Mouse (Mus musculus) MN1 (cell line): ENCODE measurements around the gene Pard3.
A peak's percentile ranks its signal among the peaks of the same experiment; 100 is the strongest.

Source experiments
- DNase-seq: peaks from one replicate; pipeline ENCODE4 v3.0.0-alpha.2; 2016; ENCODE audit warnings: low spot score

Pard3 gene

GRCm38 (mm10) chr8:127182065-127182464 lies 118.4 kb downstream of the Pard3 start:
- no peak for DNase-seq

GRCm38 (mm10) chr8:127183533-127183932 lies 119.8 kb downstream of the Pard3 start:
- DNase-seq: no peak

DNA sequence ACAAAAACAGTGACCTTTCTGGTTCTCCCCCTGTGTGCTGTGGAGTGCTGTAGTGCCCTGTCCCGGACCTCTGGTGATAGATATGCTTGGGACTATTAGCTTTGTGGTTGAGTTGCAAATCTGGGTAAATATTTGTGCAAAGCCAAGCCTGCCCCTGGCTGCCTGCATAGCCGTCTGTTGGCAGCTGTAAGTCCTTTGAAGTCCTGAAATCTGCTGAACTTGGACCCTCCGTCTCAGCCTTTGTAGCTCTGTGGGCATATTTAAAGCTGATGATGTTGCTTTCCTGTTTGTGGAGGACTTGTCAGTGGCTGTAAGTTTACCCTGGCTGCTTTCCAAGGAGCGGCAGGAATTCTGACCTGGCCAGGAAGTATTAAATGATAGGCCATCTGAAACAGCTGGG lies 120.3 kb downstream of the Pard3 start:
- no peak for DNase-seq

- DNase-seq: no peak
Measured at GRCm38 (mm10) chr8:127185897-127186296, 122.2 kb downstream of the Pard3 start.

DNA sequence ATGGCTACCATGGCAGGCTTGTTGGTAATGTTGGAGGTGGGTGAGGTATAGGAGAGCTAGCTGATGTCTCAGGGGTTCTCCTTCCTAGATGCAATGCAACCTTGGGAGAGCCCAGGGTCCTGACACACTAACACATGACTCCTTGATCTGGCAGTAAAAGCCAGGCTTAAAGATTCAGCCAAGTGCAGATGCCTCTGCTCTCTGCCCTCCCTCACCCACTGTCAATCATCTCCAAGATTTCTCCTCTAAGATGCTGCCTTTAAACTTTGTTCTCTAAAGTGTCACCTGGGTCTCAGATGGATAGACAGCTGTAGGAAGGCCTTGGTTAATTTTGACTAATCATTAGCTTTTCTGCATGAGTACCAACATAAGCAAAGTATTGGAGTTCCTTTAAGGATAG lies 125.0 kb downstream of the Pard3 start:
- no peak for DNase-seq

GRCm38 (mm10) chr8:127190350-127190749 lies 126.7 kb downstream of the Pard3 start:
- peak; percentile 77 for DNase-seq

GRCm38 (mm10) chr8:127191387-127191786 lies 127.7 kb downstream of the Pard3 start:
- DNase-seq: peak; percentile 69

GRCm38 (mm10) chr8:127191824-127192223 lies 128.1 kb downstream of the Pard3 start:
- DNase-seq: no peak

- no peak for DNase-seq
Measured at GRCm38 (mm10) chr8:127192331-127192730, 128.6 kb downstream of the Pard3 start.

- DNase-seq: no peak
Measured at GRCm38 (mm10) chr8:127193375-127193774, 129.7 kb downstream of the Pard3 start.

DNA sequence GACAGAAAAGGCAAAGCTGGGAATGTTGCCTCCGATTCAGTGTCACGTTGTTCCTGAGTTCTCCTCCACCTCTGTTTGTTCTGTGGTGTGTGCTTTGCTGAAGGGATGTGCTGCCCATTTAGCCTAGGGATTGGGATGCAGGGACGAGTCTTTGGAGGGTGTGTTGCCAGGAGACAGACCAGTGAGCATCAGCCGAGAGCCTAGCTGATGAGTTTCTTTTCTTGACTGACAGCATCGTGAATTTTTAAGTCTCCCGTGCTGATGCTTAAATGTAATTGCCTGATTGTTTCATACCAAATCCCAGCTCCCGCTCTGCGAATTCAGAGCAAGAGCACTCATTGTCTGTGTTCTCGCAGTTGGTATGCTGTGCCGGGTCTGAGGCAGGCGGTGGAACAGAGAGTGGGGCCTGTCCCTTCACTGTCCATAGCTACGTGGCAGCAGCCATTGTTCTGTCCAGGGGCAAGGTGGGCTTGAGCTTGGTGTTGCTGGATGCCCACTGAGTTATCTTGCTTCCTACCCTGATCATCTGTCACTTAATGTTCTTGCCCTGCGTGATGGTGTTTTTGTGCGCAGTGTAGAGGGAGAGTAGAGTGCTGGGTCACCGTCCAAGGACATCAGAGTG lies 131.2 kb downstream of the Pard3 start:
- DNase-seq: no peak

DNA sequence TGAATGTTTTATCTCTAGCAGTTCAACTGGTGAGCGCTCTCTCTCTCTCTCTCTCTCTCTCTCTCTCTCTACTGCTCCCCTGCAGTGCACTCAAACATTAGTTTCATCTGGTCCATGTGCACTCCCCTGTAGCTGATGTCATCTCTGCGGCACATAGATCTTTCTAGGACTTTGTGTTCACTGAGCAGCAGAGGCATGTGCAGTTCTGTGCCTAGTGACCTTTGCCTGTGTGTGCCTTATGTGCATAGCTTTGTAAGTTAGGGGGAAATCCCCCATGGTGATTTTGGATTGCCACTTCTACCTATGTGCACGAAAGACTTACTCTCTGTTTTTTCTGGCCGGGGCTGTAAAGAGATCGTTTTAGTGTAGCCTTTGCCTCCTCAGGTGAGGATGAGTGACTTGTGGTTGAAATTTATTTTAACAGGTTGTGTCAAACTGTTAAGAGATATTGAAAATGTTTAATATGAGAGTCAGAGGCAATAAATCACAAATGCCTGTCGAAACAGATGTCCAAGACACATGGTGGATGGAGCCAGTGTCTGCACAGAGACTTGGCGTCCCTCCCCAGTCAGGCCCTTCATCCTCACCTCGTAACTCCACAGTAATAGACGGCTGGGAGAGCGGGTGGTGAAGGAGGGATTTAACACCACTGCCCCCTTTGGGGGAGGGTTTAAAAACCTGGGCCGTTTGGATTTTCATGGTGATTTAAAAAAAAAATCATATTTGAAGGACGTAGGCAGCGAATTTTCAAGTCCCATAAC lies 133.0 kb downstream of the Pard3 start:
- no peak for DNase-seq

DNA sequence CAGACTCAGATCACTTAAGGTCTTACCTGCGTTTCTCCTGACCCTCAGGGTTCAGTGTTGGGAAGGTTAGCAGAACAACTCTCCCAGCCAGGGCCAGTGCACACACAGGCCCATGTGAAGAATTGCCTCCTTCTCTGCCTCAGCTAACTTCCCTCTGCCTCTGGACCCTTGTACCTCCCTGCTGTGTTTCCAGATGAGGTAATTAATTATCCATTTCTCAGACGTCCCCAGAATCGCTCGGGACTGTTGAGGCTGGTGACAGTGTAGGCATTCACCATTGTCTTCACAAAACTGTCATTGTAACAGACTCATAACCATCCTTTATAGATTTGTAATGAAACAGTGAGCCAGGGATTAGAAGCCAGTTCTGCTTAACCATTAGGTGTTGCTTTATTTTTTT lies 143.8 kb downstream of the Pard3 start:
- no peak for DNase-seq

GRCm38 (mm10) chr8:127210621-127211020 lies 146.9 kb downstream of the Pard3 start:
- DNase-seq: no peak

GRCm38 (mm10) chr8:127214338-127214737 lies 150.6 kb downstream of the Pard3 start:
- DNase-seq: no peak

- DNase-seq: no peak
Measured at GRCm38 (mm10) chr8:127214748-127215433, 151.2 kb downstream of the Pard3 start.

- no peak for DNase-seq
Measured at GRCm38 (mm10) chr8:127220206-127220605, 156.5 kb downstream of the Pard3 start.

DNA sequence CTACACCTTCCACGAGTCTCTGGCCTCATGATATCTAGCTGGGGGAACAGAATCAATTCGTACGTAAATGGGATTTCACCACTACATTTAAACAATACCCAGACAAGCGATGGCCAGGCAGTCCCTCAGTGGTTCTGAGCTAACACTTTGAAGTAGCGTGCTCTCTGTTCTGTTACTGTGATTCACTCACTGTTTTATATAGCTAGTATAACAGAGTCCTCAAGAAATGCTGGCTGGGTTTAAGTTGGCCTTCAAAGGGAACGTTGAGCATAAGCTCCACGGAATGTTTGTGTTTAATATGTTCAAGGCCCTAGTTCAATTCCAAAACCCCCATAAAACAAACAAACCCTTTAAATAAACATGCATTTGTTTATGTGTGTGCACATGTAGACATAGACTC lies 156.9 kb downstream of the Pard3 start:
- DNase-seq: no peak

GRCm38 (mm10) chr8:127222361-127222760 lies 158.7 kb downstream of the Pard3 start:
- no peak for DNase-seq

GRCm38 (mm10) chr8:127226996-127227395 lies 163.3 kb downstream of the Pard3 start:
- DNase-seq: peak; percentile 60

GRCm38 (mm10) chr8:127227407-127227806 lies 163.7 kb downstream of the Pard3 start:
- DNase-seq: peak; percentile 71

DNA sequence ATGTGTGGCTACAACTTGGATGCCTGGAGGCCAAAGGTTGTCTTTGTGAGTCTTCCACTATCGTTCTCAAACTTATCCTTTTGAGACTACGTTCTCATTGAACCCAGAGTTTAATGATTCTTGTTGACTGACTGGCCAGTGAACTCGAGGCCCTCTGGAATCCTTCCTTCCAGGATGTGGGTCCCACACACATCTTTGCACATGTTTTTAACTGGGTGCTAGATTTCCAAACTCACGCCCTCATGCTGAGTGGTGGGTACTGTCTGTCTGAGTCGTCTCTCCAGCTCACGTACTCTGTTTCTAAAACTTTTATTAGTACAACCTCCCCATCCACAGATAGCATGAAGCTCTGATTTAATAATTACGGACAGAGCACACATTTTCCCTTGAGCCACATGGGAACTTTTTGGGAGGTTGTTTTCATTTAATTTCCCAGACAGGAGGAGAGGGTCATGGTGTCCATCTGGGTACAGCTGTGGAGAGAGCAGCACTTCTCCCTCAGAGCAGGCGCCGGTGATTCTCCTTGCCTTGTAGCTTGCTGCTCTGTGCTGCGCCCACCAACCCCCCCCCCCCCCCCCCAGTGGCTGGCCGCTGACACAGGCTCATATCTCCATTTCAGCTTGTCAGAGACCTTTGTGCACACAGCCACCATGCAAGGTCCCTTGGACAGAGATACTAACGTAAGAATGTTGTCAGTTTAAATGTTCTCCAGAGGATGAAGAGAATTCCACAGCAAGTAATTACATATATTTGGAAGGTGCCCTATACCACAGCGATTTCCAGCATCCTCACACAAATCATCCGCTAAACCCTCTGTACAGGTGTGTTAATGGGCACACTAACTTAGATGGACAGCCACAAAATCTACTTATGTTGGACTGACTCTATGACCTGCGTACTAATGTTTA lies 165.9 kb downstream of the Pard3 start:
- no peak for DNase-seq
